Mouse (Mus musculus) G1E (cell line): ENCODE measurements around the gene Me3.

ENCODE experiments used
- CTCF ChIP-seq: IDR thresholded peaks from 2 replicates; pipeline ENCODE4 v1.5.1; 2012; ENCODE audit warnings: low read depth, low read length, inconsistent platforms, mixed read lengths
- GATA1 ChIP-seq: IDR thresholded peaks from 2 replicates; pipeline ENCODE4 v1.6.1; 2012; ENCODE audit warnings: borderline replicate concordance, low read length, inconsistent platforms, mixed read lengths
- POLR2AphosphoS5 ChIP-seq: IDR thresholded peaks from 2 replicates; pipeline ENCODE4 v1.6.1; 2012; ENCODE audit warnings: low read depth, low read length, inconsistent platforms; ENCODE audit not compliant: insufficient replicate concordance
- TAL1 ChIP-seq: conservative IDR thresholded peaks from 2 replicates; pipeline ENCODE4 v1.6.1; 2012; ENCODE audit warnings: low read depth, low read length, inconsistent platforms, mixed read lengths

DNA sequence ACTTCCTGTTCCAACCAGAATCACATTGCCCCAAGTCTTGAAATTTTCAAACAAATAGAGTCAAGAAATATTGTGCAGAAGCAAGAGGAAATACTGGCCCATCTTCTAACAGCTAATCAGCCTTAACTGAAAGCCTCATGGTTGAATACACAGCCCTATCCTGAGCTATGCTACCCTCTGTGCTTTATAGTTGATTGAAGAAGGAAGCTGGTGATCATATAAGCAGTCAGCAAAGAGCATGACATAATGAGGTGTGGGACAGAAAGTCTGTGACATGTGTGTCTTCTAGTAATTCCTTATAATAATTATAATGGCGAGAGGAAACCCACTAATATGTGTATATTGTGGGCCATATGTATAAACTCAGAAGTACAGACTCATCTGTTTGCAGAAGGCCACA is 95.4 kb downstream of the Me3 start:
- TF ChIP-seq CTCF: no peak
- no peak for TF ChIP-seq GATA1
- TF ChIP-seq POLR2AphosphoS5: no peak
- no peak for TF ChIP-seq TAL1
